Mouse (Mus musculus) liver, embryonic 12.5 days (tissue): ENCODE measurements around the gene Lcorl. TPM values are rescaled to one million over a fixed set of nuclear protein-coding genes. Genes with fewer than 3 reads are reported as not detected.
"Not testable (repeated sequence)": the region's sequence is repeated elsewhere in the genome, so short reads cannot be mapped to it uniquely, and the experiment has no call there.

Experiments used
- ATAC-seq: fragments of 200-750 bp; cut with Nextera tagmentation; 2 replicates; pipeline ENCODE4 v1.8.0; 2017; ENCODE audit warnings: moderate number of reproducible peaks, mild to moderate bottlenecking, moderate library complexity
- H3K27ac ChIP-seq: fragments of 300-500 bp; sonication (generic); 2 replicates; pipeline ENCODE4 v1.5.1; 2016; ENCODE audit warnings: mild to moderate bottlenecking
- H3K27me3 ChIP-seq: fragments of 300-500 bp; sonication (generic); replicated peaks from 2 replicates; pipeline ENCODE4 v1.6.1; 2016; ENCODE audit warnings: mild to moderate bottlenecking, moderate library complexity
- H3K36me3 ChIP-seq: fragments of 300-500 bp; sonication (generic); 2 replicates; pipeline ENCODE4 v1.6.1; 2016; ENCODE audit warnings: mild to moderate bottlenecking, moderate library complexity
- H3K4me1 ChIP-seq: fragments of 300-500 bp; sonication (generic); 2 replicates; pipeline ENCODE4 v1.6.1; 2016
- H3K4me2 ChIP-seq: fragments of 300-500 bp; sonication (generic); 2 replicates; pipeline ENCODE4 v1.6.1; 2016; ENCODE audit warnings: mild to moderate bottlenecking, moderate library complexity
- H3K4me3 ChIP-seq: fragments of 300-500 bp; sonication (generic); 2 replicates; pipeline ENCODE4 v1.5.1; 2016; ENCODE audit warnings: mild to moderate bottlenecking, moderate library complexity
- H3K9ac ChIP-seq: fragments of 300-500 bp; sonication (generic); 2 replicates; pipeline ENCODE4 v1.6.1; 2016; ENCODE audit warnings: mild to moderate bottlenecking, moderate library complexity
- H3K9me3 ChIP-seq: fragments of 300-500 bp; sonication (generic); replicated peaks from 2 replicates; pipeline ENCODE4 v1.6.1; 2016; ENCODE audit warnings: mild to moderate bottlenecking, moderate library complexity
- WGBS: fragments of 180-500 bp; shearing (Covaris S2); methylation state at CpG from one replicate; pipeline ENCODE4 v1.1.7; 2016; ENCODE audit not compliant: insufficient replicate concordance; 5-methylcytosine and 5-hydroxymethylcytosine counted together
- polyA plus RNA-seq: library from polyadenylated mRNA; unstranded; fragments of >200 nt; fragmentation: Nextera tagmentation; extraction: Ambion mirVana; gene quantifications from 2 replicates; pipeline ENCODE4 v1.2.1, GENCODE M21; 2016

The Lcorl gene
- polyA plus RNA-seq, 1 experiment from 2014 or later: 9.7 TPM

- H3K4me2 ChIP-seq: peak overlapping the region; percentile 81
- no peaks in the 10 kb centered on the region for H3K9me3 ChIP-seq
- peak overlapping the region; percentile 88 for H3K27ac ChIP-seq
- ATAC-seq: peak; percentile 48
- peak overlapping the region; percentile 72 for H3K4me3 ChIP-seq
- peaks cover 16% of the 10 kb centered on the region for H3K4me1 ChIP-seq
- H3K27me3 ChIP-seq: no peaks in the 10 kb centered on the region
- H3K9ac ChIP-seq: peak overlapping the region; percentile 87
- H3K36me3 ChIP-seq: peaks cover 12% of the 10 kb centered on the region
- WGBS: 1% methylated on average over 24 of the region's 27 CpGs
These were observed 188.2 kb downstream of the Lcorl start for GRCm38 (mm10) chr5:45669234-45669597.

DNA sequence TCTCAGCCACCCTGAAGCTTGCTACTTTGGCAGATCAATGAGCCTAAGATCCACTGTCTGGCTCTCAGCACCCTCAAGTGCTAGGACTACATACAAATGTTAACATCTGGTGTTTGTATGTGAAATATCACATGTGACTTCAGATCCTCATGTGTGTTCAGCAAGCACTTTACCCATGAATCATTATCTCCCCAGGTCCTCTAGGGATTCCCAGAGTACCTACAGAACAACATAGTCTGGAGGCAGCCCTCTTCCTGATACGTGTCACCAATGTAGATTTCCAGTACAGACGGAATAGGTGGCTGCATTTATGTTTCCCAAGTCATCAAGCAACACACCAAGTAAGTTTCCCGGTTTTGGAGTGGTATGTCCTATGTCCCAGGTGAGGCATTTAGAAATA lies 188.6 kb downstream of the Lcorl start:
- Histone ChIP-seq H3K36me3 (peaks cover 12% of the 10 kb centered on the region), H3K27me3 (no peaks in the 10 kb centered on the region), H3K4me1 (peaks cover 16% of the 10 kb centered on the region), H3K9me3 (no peaks in the 10 kb centered on the region), H3K27ac (peak overlapping the region; percentile 88), H3K4me2 (peak overlapping the region; percentile 81), H3K9ac (peak overlapping the region; percentile 87), H3K4me3 (peak overlapping the region; percentile 72)
- 0% methylated on average over 3 of the region's 3 CpGs for WGBS
- no peak for ATAC-seq

DNA sequence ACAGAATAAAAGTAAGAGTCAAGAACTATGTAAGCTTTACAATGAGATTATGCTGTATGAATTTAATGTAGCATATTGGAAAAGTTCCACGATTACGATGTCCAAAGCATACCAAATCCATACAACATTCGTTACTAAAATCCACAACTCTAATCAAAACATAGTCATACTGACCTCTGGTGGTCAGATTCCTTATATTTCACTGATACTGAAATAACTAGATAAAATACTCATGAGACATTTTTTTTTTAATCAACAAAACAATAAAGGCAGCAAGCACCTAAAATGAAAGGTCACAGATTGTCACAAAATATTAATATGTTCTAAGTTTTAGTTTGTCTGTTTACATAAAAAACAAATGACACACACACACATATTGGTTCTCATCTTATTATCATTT lies 189.1 kb downstream of the Lcorl start:
- no peaks in the 10 kb centered on the region for H3K27me3 ChIP-seq
- no peaks in the 10 kb centered on the region for H3K9me3 ChIP-seq
- H3K9ac ChIP-seq: peak overlapping the region; percentile 87
- WGBS: 33% methylated on average over 3 of the region's 3 CpGs
- peak overlapping the region; percentile 81 for H3K4me2 ChIP-seq
- H3K4me3 ChIP-seq: peak overlapping the region; percentile 72
- H3K27ac ChIP-seq: no peak overlapping the region
- H3K36me3 ChIP-seq: peaks cover 12% of the 10 kb centered on the region
- ATAC-seq: no peak
- peaks cover 16% of the 10 kb centered on the region for H3K4me1 ChIP-seq

- WGBS: 77% methylated on average over 13 of the region's 13 CpGs
- not testable (repeated sequence) for ATAC-seq, H3K4me1 ChIP-seq, H3K4me2 ChIP-seq, H3K27ac ChIP-seq, H3K9me3 ChIP-seq, H3K9ac ChIP-seq, H3K4me3 ChIP-seq, H3K27me3 ChIP-seq, H3K36me3 ChIP-seq
These were observed 199.0 kb downstream of the Lcorl start for GRCm38 (mm10) chr5:45658406-45658805.

DNA sequence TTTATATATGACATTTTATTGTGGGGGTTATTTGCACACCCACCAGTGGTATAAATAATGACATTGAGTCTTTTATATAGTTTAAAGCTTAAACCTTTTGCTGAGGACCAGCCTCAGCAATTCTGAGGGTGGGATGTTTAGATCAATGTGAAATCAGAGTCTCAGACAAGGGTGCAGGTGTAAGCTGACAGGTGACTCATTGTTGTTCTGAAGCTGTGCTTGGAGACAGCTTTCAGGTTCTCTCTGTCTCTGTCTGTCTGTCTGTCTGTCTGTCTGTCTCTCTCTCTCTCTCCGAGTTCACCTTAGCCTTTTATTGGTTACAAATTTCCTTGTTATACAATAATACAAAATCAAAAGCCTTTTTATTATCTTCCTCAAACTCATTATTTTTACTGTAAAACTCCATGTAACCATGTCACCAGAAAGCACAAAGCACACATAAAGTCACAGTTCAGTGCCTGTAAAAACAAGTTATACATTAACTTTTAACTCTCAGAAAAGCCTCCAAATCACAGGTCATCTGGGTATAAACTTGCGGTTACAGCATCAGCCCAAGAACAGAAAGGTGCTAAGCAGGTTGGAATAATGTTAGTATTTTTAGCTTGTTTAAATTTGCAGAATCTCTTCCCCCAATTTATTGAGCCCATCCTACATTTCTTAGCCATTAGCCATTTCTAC lies 206.2 kb downstream of the Lcorl start:
- no peak overlapping the region for H3K9ac ChIP-seq
- H3K4me3 ChIP-seq: no peak overlapping the region
- H3K4me2 ChIP-seq: no peak overlapping the region
- no peak overlapping the region for H3K27ac ChIP-seq
- no peak for ATAC-seq
- H3K4me1 ChIP-seq: no peaks in the 10 kb centered on the region
- WGBS: 74% methylated on average over 2 of the region's 2 CpGs
- H3K36me3 ChIP-seq: no peaks in the 10 kb centered on the region
- no peaks in the 10 kb centered on the region for H3K27me3 ChIP-seq
- H3K9me3 ChIP-seq: no peaks in the 10 kb centered on the region

Other genes starting within 250 kb of the Lcorl start
- 0.18 and 0.29 TPM in 2 replicates for gene Fam184b, start 218.0 kb downstream of the Lcorl start, polyA plus RNA-seq
- gene Ncapg, start 187.7 kb downstream of the Lcorl start, polyA plus RNA-seq: 59.9 and 62.7 TPM in 2 replicates